Mouse (Mus musculus): Measurements from ENCODE around the gene Gm3633.
"Not testable (repeated sequence)": the region's sequence is repeated elsewhere in the genome, so short reads cannot be mapped to it uniquely, and the experiment has no call there.

Gene Gm3633

DNA sequence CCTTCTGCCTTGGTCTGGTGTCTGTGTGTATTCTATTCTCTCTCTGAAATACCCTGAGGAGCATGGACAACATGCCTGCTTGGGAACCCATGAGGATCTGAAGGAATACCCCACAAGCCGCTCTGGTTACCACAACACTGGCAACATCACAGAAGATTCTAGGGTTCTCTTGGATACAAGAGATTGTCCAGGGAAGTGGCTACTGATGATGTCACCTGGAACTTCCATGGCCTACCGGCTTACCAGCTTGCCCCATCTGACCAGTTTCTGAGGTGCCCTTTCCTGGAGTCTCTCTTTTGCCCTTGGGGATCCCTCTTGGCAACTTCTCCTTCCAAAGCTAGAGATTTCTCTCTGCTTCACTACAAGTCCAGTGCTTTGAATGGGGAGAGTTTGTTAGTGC, at the start of gene Gm3633:
Gene Gm3633 (minus strand): TSS at position 101 of the 400 bp plus-strand sequence.
- not testable (repeated sequence) for TF ChIP-seq GATA4 (IDR thresholded peaks at IDR 0.05; ENCODE audit: insufficient replicate concordance, low read length)

DNA sequence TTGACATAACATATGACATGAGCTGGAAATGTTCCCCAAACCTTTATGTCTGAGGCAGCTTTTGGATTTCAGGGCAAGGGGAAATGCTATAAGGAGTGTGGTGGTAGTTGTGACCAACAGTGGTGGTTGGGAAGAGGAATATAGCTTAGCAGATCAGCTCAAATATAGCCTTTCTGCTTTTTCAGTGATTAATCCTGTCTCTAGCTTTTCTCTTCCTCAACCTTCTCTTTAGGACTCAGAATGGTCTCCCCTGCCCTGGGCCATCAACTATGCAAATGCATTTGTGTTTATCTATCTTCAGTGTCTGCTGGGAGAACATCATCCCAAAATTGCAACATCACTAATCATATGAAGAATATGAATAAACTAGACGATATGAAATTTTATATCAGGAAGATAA, 13.9 kb upstream of the Gm3633 start, which contains the start of gene Gm10378:
Gene Gm10378 (plus strand): TSS at position 301 of the 400 bp plus-strand sequence.
- TF ChIP-seq GATA4 (IDR thresholded peaks at IDR 0.05; ENCODE audit: insufficient replicate concordance, low read length) = not testable (repeated sequence)

DNA sequence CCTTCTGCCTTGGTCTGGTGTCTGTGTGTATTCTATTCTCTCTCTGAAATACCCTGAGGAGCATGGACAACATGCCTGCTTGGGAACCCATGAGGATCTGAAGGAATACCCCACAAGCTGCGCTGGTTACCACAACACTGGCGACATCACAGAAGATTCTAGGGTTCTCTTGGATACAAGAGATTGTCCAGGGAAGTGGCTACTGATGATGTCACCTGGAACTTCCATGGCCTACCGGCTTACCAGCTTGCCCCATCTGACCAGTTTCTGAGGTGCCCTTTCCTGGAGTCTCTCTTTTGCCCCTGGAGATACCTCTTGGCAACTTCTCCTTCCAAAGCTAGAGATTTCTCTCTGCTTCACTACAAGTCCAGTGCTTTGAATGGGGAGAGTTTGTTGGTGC, 41.9 kb downstream of the Gm3633 start, which contains the start of gene Gm17124:
Gene Gm17124 (minus strand): TSS at position 101 of the 400 bp plus-strand sequence.
- TF ChIP-seq GATA4 (IDR thresholded peaks at IDR 0.05; ENCODE audit: insufficient replicate concordance, low read length) = not testable (repeated sequence)
